Mouse (Mus musculus) left cerebral cortex, postnatal 10 days (tissue): ENCODE measurements around the gene Gm20661. TPM values are rescaled to one million over a fixed set of nuclear protein-coding genes. Genes with fewer than 3 reads are reported as not detected.
A peak's percentile ranks its signal among the peaks of the same experiment; 100 is the strongest.

Experiments
- DNase-seq, 2 experiments: peaks; one replicate each; pipeline ENCODE4 v3.0.0; 2021 to 2022; ENCODE audit warnings: low spot score in 2 of 2, mixed read lengths in 1 of 2; ENCODE audit errors: extremely low spot score in 1 of 2
- intact Hi-C: fragments of 180-260 bp; cut with DNase I; formaldehyde crosslinking; loops from one replicate; pipeline ENCODE4 v1.15.1; 2025
- total RNA-seq, 2 experiments: library from RNA; stranded (reverse); gene quantifications; 2 replicates each; pipeline ENCODE4 v1.2.3; 2021

Gm20661 gene
- total RNA-seq, result under 1 TPM; 0.30 to 0.39 TPM

GRCm38 (mm10) chr9:107982681-107983346 is at the start of gene Gm20661:
Gm20661 (plus strand) TSS chr9:107983058.
- peak in 1 of 2 experiments; percentile 91 for DNase-seq
- intact Hi-C loops, result no loop called here

GRCm38 (mm10) chr9:107934146-107934545 is 48.7 kb upstream of the Gm20661 start:
- intact Hi-C loops, result no loop called here
- DNase-seq, result peak in 1 of 2 experiments; percentile 72

- intact Hi-C loops, result no loop called here
- DNase-seq, result no peak
Observed at GRCm38 (mm10) chr9:107935374-107935773, 47.5 kb upstream of the Gm20661 start, which contains the start of gene Camkv. Camkv (plus strand) TSS chr9:107935674.

GRCm38 (mm10) chr9:107935790-107936214 is 47.1 kb upstream of the Gm20661 start:
- intact Hi-C loops, result no loop called here
- peak; percentile 53 to 76 for DNase-seq

GRCm38 (mm10) chr9:107936215-107936822 is 46.5 kb upstream of the Gm20661 start:
- DNase-seq, result peak in 1 of 2 experiments; percentile 78
- intact Hi-C loops, result no loop called here

GRCm38 (mm10) chr9:107936831-107937230 is 46.0 kb upstream of the Gm20661 start:
- intact Hi-C loops, result no loop called here
- DNase-seq, result no peak

- DNase-seq, result no peak
- intact Hi-C loops, result no loop called here
Observed at GRCm38 (mm10) chr9:107947241-107948194, 35.3 kb upstream of the Gm20661 start.

GRCm38 (mm10) chr9:107949184-107949921 is 33.5 kb upstream of the Gm20661 start:
- no peak for DNase-seq
- intact Hi-C loops, result no loop called here

GRCm38 (mm10) chr9:107949922-107950235 is 33.0 kb upstream of the Gm20661 start, which contains the start of gene Traip:
Traip (plus strand) TSS chr9:107950136.
- intact Hi-C loops, result no loop called here
- DNase-seq, result no peak

- intact Hi-C loops, result no loop called here
- DNase-seq, result peak; percentile 91 to 97
Observed at GRCm38 (mm10) chr9:107950460-107951355, 32.1 kb upstream of the Gm20661 start.

GRCm38 (mm10) chr9:107955613-107956289 is 27.1 kb upstream of the Gm20661 start:
- no peak for DNase-seq
- intact Hi-C loops, result no loop called here

GRCm38 (mm10) chr9:107957141-107957540 is 25.7 kb upstream of the Gm20661 start:
- DNase-seq, result no peak

GRCm38 (mm10) chr9:107959896-107960295 is 23.0 kb upstream of the Gm20661 start:
- intact Hi-C loops, result loop anchor here (5.0 kb wide), 2 partner anchors 92 to 107 kb away; partner anchors contain the start of gene Amigo3
- peak in 1 of 2 experiments; percentile 78 for DNase-seq

More at GRCm38 (mm10) chr9:107957141-107957540, 25.7 kb upstream of the Gm20661 start:
- intact Hi-C loops, result no loop called here

GRCm38 (mm10) chr9:107960928-107961327 is 21.9 kb upstream of the Gm20661 start:
- intact Hi-C loops, result loop anchor here (5.0 kb wide), 2 partner anchors 91 to 106 kb away; partner anchors contain the start of gene Amigo3
- DNase-seq, result no peak

GRCm38 (mm10) chr9:107961351-107961762 is 21.5 kb upstream of the Gm20661 start:
- DNase-seq, result peak; percentile 78 to 79
- intact Hi-C loops, result loop anchor here (5.0 kb wide), 2 partner anchors 91 to 106 kb away; partner anchors contain the start of gene Amigo3

GRCm38 (mm10) chr9:107961881-107962280 is 21.0 kb upstream of the Gm20661 start:
- peak; percentile 72 to 75 for DNase-seq
- intact Hi-C loops, result loop anchor here (1.0 to 5.0 kb wide), 3 partner anchors 61 to 105 kb away; partner anchors contain the start of gene Amigo3

- intact Hi-C loops, result loop anchor here (1.0 to 5.0 kb wide), 4 partner anchors 23 to 104 kb away; partner anchors contain the start of gene Amigo3
- no peak for DNase-seq
Observed at GRCm38 (mm10) chr9:107962916-107963315, 19.9 kb upstream of the Gm20661 start.
